Mouse (Mus musculus) G1E (cell line): Measurements from ENCODE around the gene Klhl29.

ENCODE experiments used
- CTCF ChIP-seq: IDR thresholded peaks from 2 replicates; pipeline ENCODE4 v1.5.1; 2012; ENCODE audit warnings: low read depth, low read length, inconsistent platforms, mixed read lengths
- GATA1 ChIP-seq: IDR thresholded peaks from 2 replicates; pipeline ENCODE4 v1.6.1; 2012; ENCODE audit warnings: borderline replicate concordance, low read length, inconsistent platforms, mixed read lengths
- POLR2AphosphoS5 ChIP-seq: IDR thresholded peaks from 2 replicates; pipeline ENCODE4 v1.6.1; 2012; ENCODE audit warnings: low read depth, low read length, inconsistent platforms; ENCODE audit not compliant: insufficient replicate concordance
- TAL1 ChIP-seq: conservative IDR thresholded peaks from 2 replicates; pipeline ENCODE4 v1.6.1; 2012; ENCODE audit warnings: low read depth, low read length, inconsistent platforms, mixed read lengths

- TF ChIP-seq CTCF (no peak), TAL1 (no peak), GATA1 (no peak), POLR2AphosphoS5 (no peak)
Measured at GRCm38 (mm10) chr12:5191628-5192379, 183.7 kb downstream of the Klhl29 start.
